Mouse (Mus musculus): ENCODE data around the gene Lekr1.

- TF ChIP-seq CTCF (IDR thresholded peaks at IDR 0.05; ENCODE audit: control insufficient read depth, insufficient read depth, low read length) (no peak), POLR2A (IDR thresholded peaks at IDR 0.05; ENCODE audit: borderline replicate concordance, control insufficient read depth, low read depth, low read length) (no peak)
These were observed 202.9 kb downstream of the Lekr1 start for GRCm38 (mm10) chr3:65868931-65869330.

Measured in bone marrow, adult 2 months (tissue).